In the genomic region with DNA sequence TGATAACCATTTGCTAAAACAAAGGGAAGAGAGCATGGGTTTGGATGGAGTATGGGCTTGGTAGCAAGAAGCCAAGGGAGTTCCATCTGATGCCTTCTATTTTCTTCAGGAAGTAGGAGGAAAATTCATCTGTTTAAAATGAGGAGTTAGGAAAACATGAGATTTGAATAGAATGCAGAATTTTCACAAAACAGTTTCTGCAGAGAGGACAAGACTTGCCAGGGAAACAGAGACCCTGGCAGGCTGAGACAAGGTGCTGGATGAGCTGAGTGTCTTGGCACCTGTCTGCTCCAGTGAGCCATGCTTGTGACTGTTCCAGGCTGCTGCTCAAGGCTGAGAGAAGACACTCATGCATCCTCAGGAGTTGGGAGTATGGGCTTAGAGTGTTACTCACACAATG, we compare ENCODE assay signal across 6 mouse cellular contexts.
"Had no signal": no experiment of that assay in that cellular context is flagged by ENCODE, and none has a peak within 500 bp of the region (broad histone marks: within the 10 kb centered on the region; RNA-seq: fewer than 3 reads in every experiment).

No protein-coding gene starts in this region.

- DNase-seq: kidney, adult 8-10 months; kidney, postnatal 10 days; kidney, postnatal 4 days; lung, adult 2 months; lung, postnatal 36 days; thymus, postnatal 4 days had no signal
